Mouse (Mus musculus): ENCODE data around the gene Aoc2. TPM values are rescaled to one million over a fixed set of nuclear protein-coding genes. Genes with fewer than 3 reads are reported as not detected.

The Aoc2 gene
- polyA plus RNA-seq (2014; fragmentation: Illumina TruSeq; extraction: RNeasy Lipid Tissue Mini Kit (QIAGEN cat#74804); ENCODE audit: low read depth, low replicate concordance): 2.3 TPM

DNA sequence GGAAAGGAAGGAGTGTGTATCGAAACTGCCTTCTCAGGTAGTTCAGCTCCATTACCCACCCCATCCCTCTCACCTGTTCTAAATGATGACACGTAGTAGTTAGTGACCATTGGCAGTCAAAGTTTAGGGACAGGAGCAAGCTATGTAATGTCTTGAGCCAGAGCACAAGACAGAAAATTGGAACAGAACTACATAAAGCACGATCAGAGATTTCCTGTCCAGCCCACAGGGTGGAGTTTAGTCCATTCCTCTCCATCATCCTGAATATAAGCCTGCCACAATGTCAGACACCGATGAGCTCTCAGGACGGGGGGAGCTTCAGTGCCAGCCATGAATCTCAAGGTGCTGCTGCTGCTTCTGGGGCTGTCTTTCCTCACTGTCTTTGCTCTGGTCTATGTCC, at the start of gene Aoc2:
Aoc2 (plus strand) TSS at position 301 of the 400 bp plus-strand sequence.

GRCm38 (mm10) chr11:101278223-101279192, 46.4 kb upstream of the Aoc2 start, which contains the start of the genes Cntd1 and Coa3:
Cntd1 (plus strand) TSS chr11:101279012.
Coa3 (minus strand) TSS chr11:101279114.

DNA sequence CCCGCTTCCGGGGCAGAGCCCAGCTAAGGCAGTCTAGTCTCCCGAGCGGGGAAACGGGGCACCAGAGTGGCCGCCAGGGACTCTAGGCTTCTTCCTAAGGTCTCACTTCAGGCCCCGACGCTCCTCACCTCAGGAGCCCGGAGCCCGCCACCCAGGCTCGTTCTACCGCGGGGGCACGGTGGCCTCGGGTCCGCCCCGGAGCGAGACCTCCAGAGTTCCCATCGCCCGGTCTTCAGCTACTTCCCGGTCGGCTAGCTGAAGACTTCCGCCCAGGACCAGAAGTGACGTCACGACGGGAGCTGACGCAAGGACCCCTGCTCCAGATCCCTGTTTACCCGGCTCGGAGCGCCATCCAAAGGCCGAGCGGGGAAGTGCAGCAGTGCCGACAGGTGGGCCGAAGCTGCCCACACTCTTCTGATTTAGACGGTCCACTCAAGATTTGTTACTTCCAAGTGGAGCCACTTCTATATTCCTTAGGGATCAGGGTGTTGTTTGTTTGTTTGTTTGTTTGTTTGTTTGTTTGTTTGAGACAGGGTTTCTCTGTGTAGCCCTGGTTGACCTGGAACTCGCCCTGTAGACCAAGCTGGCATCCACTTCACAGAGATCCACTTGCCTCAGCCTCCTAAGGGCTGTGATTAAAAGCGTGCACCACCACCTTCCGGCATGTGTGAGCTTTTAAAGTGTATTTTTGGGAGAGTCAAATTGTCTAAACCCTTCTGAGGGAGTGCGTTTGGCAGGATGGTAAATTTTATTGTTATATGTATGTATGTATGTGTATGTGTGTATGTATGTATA, 22.7 kb upstream of the Aoc2 start, which contains the start of gene Becn1:
Becn1 (minus strand) TSS at position 283 of the 795 bp plus-strand sequence.

DNA sequence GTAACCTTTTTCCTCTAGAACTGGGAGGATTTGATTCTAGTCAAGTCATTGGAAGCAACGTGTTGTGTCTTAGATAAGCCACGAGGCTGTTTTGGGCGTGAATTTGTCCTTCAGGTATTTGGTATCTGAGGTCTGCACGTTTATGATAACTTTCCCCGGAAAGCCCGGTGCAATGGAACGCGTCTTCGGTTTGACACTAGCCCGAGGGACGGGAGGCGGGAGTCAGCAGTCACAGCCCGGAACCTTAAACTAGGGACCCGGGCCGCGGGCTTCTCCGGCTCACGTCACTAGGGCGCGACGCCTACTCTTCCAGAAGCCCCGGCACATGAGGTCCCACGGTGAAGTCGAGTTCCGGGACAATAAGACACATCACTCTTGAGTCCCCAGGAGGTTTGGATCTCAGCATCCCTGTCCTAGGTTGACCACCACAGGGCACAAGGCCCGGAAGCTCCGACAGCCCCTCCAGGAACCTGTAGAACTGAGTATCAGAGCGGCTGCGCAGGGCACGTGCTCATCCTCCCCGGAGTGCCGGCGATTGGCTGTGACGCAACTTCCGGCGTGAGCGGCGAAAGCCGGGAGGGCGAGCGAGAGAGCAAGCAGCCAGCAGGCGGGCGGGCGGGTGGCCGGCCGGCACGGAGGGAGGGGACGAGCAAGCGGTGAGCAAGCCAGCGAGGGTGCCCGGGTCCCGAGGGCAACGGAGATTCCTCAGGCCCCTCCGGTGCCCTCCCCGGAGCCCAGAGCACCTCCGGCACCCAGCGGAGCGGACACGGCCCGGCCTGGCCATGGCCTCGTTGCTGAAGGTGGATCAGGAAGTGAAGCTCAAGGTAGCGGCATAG, 9.0 kb upstream of the Aoc2 start, which contains the start of gene Psme3:
Psme3 (plus strand) TSS at position 549 of the 836 bp plus-strand sequence.

DNA sequence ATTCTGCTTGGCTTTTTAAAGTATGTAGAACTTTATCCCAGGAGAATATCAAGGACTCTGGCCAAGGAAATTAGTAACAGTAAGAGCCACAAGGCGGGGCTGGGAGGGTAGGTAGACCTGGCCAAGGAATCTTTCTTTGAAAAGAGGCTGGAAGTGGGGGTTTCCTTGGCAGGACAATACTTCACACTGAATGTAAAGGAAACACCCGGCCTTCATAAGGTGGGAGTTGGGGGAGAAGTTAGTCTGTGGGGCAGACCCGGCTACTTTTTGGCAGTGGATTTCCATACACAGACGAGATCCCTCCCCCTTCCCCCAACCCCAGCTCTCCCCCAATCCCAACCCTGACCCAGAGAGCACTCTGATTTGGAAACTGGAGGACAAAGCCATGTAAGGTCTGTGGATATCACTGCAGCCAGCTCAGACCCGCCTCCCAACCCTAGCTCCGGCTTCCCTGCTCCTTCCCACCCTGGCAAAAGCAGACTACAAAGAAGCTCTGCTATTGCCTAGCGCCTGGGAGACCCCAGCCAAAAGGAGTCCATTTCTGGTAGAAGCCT, 5.6 kb downstream of the Aoc2 start, which contains the start of gene Aoc3:
Aoc3 (plus strand) TSS at position 235 of the 554 bp plus-strand sequence.

DNA sequence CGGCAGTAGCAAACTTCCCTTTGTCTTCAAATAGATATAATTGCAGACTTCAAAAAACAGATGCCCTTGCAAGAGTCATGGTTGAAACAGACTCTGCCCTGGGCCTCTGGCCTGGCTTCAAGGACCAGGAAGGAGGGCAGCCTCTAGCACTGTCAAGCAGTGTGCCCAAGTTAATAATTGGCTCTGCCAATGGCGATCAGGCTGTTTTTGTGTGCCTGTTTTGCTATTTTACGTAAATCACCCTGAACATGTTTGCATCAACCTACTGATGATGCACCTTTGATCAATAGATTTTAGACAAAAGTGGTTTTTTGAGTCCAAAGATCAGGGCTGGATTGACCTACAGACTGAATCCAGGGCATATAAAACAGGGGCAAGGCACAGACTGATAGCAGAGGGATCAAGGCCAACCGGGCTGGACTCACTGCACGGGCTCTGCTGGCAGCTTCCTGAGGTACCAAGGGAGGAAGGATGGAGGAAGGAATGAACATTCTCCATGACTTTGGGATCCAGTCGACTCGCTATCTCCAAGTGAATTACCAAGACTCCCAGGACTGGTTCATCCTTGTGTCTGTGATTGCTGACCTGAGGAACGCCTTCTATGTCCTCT, 42.6 kb downstream of the Aoc2 start, which contains the start of gene G6pc:
G6pc (plus strand) TSS at position 236 of the 610 bp plus-strand sequence.

Other genes starting within 250 kb of the Aoc2 start
- gene Hsd17b1, start 246.7 kb upstream of the Aoc2 start, polyA plus RNA-seq (2014; fragmentation: Illumina TruSeq; extraction: RNeasy Lipid Tissue Mini Kit (QIAGEN cat#74804); ENCODE audit: low read depth, low replicate concordance): 0.62 TPM
- gene Coasy, start 242.5 kb upstream of the Aoc2 start, polyA plus RNA-seq (2014; fragmentation: Illumina TruSeq; extraction: RNeasy Lipid Tissue Mini Kit (QIAGEN cat#74804); ENCODE audit: low read depth, low replicate concordance): 35.8 TPM
- 33.4 TPM for gene Mlx, start 237.8 kb upstream of the Aoc2 start, polyA plus RNA-seq (2014; fragmentation: Illumina TruSeq; extraction: RNeasy Lipid Tissue Mini Kit (QIAGEN cat#74804); ENCODE audit: low read depth, low replicate concordance)
- 8.3 TPM for gene Psmc3ip, start 229.6 kb upstream of the Aoc2 start, polyA plus RNA-seq (2014; fragmentation: Illumina TruSeq; extraction: RNeasy Lipid Tissue Mini Kit (QIAGEN cat#74804); ENCODE audit: low read depth, low replicate concordance)
- 45.6 TPM for gene Retreg3, start 205.2 kb upstream of the Aoc2 start, polyA plus RNA-seq (2014; fragmentation: Illumina TruSeq; extraction: RNeasy Lipid Tissue Mini Kit (QIAGEN cat#74804); ENCODE audit: low read depth, low replicate concordance)
- gene Tubg1, start 205.1 kb upstream of the Aoc2 start, polyA plus RNA-seq (2014; fragmentation: Illumina TruSeq; extraction: RNeasy Lipid Tissue Mini Kit (QIAGEN cat#74804); ENCODE audit: low read depth, low replicate concordance): 22.4 TPM
- 2.4 TPM for gene Tubg2, start 169.2 kb upstream of the Aoc2 start, polyA plus RNA-seq (2014; fragmentation: Illumina TruSeq; extraction: RNeasy Lipid Tissue Mini Kit (QIAGEN cat#74804); ENCODE audit: low read depth, low replicate concordance)
- gene Cntnap1, start 154.5 kb upstream of the Aoc2 start, polyA plus RNA-seq (2014; fragmentation: Illumina TruSeq; extraction: RNeasy Lipid Tissue Mini Kit (QIAGEN cat#74804); ENCODE audit: low read depth, low replicate concordance): 3.5 TPM
- 10.9 TPM for gene Plekhh3, start 153.7 kb upstream of the Aoc2 start, polyA plus RNA-seq (2014; fragmentation: Illumina TruSeq; extraction: RNeasy Lipid Tissue Mini Kit (QIAGEN cat#74804); ENCODE audit: low read depth, low replicate concordance)
- gene Ccr10, start 149.6 kb upstream of the Aoc2 start, polyA plus RNA-seq (2014; fragmentation: Illumina TruSeq; extraction: RNeasy Lipid Tissue Mini Kit (QIAGEN cat#74804); ENCODE audit: low read depth, low replicate concordance): not detected
- gene Ezh1, start 98.6 kb upstream of the Aoc2 start, polyA plus RNA-seq (2014; fragmentation: Illumina TruSeq; extraction: RNeasy Lipid Tissue Mini Kit (QIAGEN cat#74804); ENCODE audit: low read depth, low replicate concordance): 45.0 TPM
- gene Ramp2, start 79.0 kb upstream of the Aoc2 start, polyA plus RNA-seq (2014; fragmentation: Illumina TruSeq; extraction: RNeasy Lipid Tissue Mini Kit (QIAGEN cat#74804); ENCODE audit: low read depth, low replicate concordance): 44.1 TPM
- 145 TPM for gene Vps25, start 71.4 kb upstream of the Aoc2 start, polyA plus RNA-seq (2014; fragmentation: Illumina TruSeq; extraction: RNeasy Lipid Tissue Mini Kit (QIAGEN cat#74804); ENCODE audit: low read depth, low replicate concordance)
- 14.0 TPM for gene Wnk4, start 64.5 kb upstream of the Aoc2 start, polyA plus RNA-seq (2014; fragmentation: Illumina TruSeq; extraction: RNeasy Lipid Tissue Mini Kit (QIAGEN cat#74804); ENCODE audit: low read depth, low replicate concordance)
- 3.1 TPM for gene Cntd1, start 46.1 kb upstream of the Aoc2 start, polyA plus RNA-seq (2014; fragmentation: Illumina TruSeq; extraction: RNeasy Lipid Tissue Mini Kit (QIAGEN cat#74804); ENCODE audit: low read depth, low replicate concordance)
- gene Coa3, start 45.9 kb upstream of the Aoc2 start, polyA plus RNA-seq (2014; fragmentation: Illumina TruSeq; extraction: RNeasy Lipid Tissue Mini Kit (QIAGEN cat#74804); ENCODE audit: low read depth, low replicate concordance): 114 TPM
- gene Becn1, start 22.8 kb upstream of the Aoc2 start, polyA plus RNA-seq (2014; fragmentation: Illumina TruSeq; extraction: RNeasy Lipid Tissue Mini Kit (QIAGEN cat#74804); ENCODE audit: low read depth, low replicate concordance): 151 TPM
- 64.9 TPM for gene Psme3, start 8.8 kb upstream of the Aoc2 start, polyA plus RNA-seq (2014; fragmentation: Illumina TruSeq; extraction: RNeasy Lipid Tissue Mini Kit (QIAGEN cat#74804); ENCODE audit: low read depth, low replicate concordance)
- gene Aoc3, start 5.5 kb downstream of the Aoc2 start, polyA plus RNA-seq (2014; fragmentation: Illumina TruSeq; extraction: RNeasy Lipid Tissue Mini Kit (QIAGEN cat#74804); ENCODE audit: low read depth, low replicate concordance): 318 TPM
- gene G6pc, start 42.5 kb downstream of the Aoc2 start, polyA plus RNA-seq (2014; fragmentation: Illumina TruSeq; extraction: RNeasy Lipid Tissue Mini Kit (QIAGEN cat#74804); ENCODE audit: low read depth, low replicate concordance): 0.88 TPM
- 37.5 TPM for gene Aarsd1, start 92.6 kb downstream of the Aoc2 start, polyA plus RNA-seq (2014; fragmentation: Illumina TruSeq; extraction: RNeasy Lipid Tissue Mini Kit (QIAGEN cat#74804); ENCODE audit: low read depth, low replicate concordance)
- gene Gm27029, start 99.7 kb downstream of the Aoc2 start, polyA plus RNA-seq (2014; fragmentation: Illumina TruSeq; extraction: RNeasy Lipid Tissue Mini Kit (QIAGEN cat#74804); ENCODE audit: low read depth, low replicate concordance): 1.8 TPM
- 20.2 TPM for gene Rundc1, start 100.0 kb downstream of the Aoc2 start, polyA plus RNA-seq (2014; fragmentation: Illumina TruSeq; extraction: RNeasy Lipid Tissue Mini Kit (QIAGEN cat#74804); ENCODE audit: low read depth, low replicate concordance)
- gene Ptges3l, start 100.3 kb downstream of the Aoc2 start, polyA plus RNA-seq (2014; fragmentation: Illumina TruSeq; extraction: RNeasy Lipid Tissue Mini Kit (QIAGEN cat#74804); ENCODE audit: low read depth, low replicate concordance): 19.3 TPM
- gene Rpl27, start 117.2 kb downstream of the Aoc2 start, polyA plus RNA-seq (2014; fragmentation: Illumina TruSeq; extraction: RNeasy Lipid Tissue Mini Kit (QIAGEN cat#74804); ENCODE audit: low read depth, low replicate concordance): 510 TPM
- 37.6 TPM for gene Ifi35, start 123.3 kb downstream of the Aoc2 start, polyA plus RNA-seq (2014; fragmentation: Illumina TruSeq; extraction: RNeasy Lipid Tissue Mini Kit (QIAGEN cat#74804); ENCODE audit: low read depth, low replicate concordance)
- 13.9 TPM for gene Rnd2, start 139.9 kb downstream of the Aoc2 start, polyA plus RNA-seq (2014; fragmentation: Illumina TruSeq; extraction: RNeasy Lipid Tissue Mini Kit (QIAGEN cat#74804); ENCODE audit: low read depth, low replicate concordance)
- gene Vat1, start 141.2 kb downstream of the Aoc2 start, polyA plus RNA-seq (2014; fragmentation: Illumina TruSeq; extraction: RNeasy Lipid Tissue Mini Kit (QIAGEN cat#74804); ENCODE audit: low read depth, low replicate concordance): 95.9 TPM
- 0.96 TPM for gene Brca1, start 226.9 kb downstream of the Aoc2 start, polyA plus RNA-seq (2014; fragmentation: Illumina TruSeq; extraction: RNeasy Lipid Tissue Mini Kit (QIAGEN cat#74804); ENCODE audit: low read depth, low replicate concordance)
- gene Nbr1, start 227.1 kb downstream of the Aoc2 start, polyA plus RNA-seq (2014; fragmentation: Illumina TruSeq; extraction: RNeasy Lipid Tissue Mini Kit (QIAGEN cat#74804); ENCODE audit: low read depth, low replicate concordance): 93.6 TPM